ENCODE assay signal across 8 mouse cellular contexts in the genomic region with DNA sequence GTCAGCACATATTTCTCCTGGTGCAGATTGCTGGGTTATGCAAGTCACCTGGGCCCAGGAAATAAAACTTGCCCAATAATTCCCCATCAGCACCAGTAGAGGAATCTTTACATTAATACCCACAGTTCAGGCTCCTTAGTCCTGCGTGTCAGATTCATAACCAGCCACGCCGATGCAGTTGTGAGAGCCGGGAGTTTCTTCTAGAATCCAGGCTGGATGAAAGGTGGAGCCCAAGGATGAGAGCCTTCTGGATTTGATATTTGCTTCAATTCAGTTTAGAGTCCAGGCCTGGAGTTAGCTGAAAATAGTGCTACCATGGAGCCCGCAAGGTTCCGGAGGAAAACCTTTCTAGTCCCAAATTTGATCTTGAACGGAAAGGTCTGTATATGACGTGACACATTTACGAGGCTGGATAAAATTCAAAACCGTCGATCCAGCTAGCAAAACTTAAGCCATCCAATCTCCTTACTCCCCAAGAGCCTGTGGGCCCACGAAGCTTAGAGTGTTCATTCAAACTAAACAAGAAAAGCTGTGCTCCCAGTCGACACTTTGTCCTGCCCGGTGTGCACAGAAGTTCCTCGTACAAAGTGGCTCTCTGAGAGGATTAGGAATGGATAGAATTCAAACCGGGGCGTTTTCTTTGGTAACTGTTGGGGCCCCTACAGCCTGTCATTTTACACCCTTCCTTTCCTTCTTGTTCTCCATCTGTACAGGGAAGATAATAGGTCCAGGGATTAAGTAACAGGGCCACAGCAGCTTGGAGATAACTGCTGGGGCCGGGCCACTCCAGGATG. TPM values are rescaled to one million over a fixed set of nuclear protein-coding genes. Genes with fewer than 3 reads are reported as not detected.
DNase-seq lines count a peak whose midpoint lies in the region; ATAC-seq and TF ChIP-seq lines count a peak whose summit lies in the region.

No protein-coding gene starts in this region.

- H3K4me1 ChIP-seq in cerebellum, adult 2 months (ENCODE audit: control insufficient read depth, insufficient read depth, low read length) = peaks cover 17% of the 10 kb centered on the region
- peaks cover 32% of the 10 kb centered on the region for H3K4me1 ChIP-seq in limb, embryonic 10.5 days
- H3K4me1 ChIP-seq in neural tube, embryonic 15.5 days = peaks cover 34% of the 10 kb centered on the region

- ATAC-seq in neural tube, embryonic 15.5 days (ENCODE audit: low FRiP score) = no peak

- peak overlapping the region; percentile 93 for H3K9ac ChIP-seq in neural tube, embryonic 15.5 days (replicated peaks)

- no peak for TF ChIP-seq POLR2A in cerebellum, adult 2 months (IDR thresholded peaks at IDR 0.05; ENCODE audit: borderline replicate concordance, insufficient read depth, low read length)

- H3K4me3 ChIP-seq in cerebellum, adult 2 months (replicated peaks; ENCODE audit: insufficient read depth, low read depth, low read length) = peak overlapping the region; percentile 96
- H3K4me3 ChIP-seq in limb, embryonic 10.5 days = peak overlapping the region; percentile 94
- peak overlapping the region; percentile 89 for H3K4me3 ChIP-seq in neural tube, embryonic 15.5 days (replicated peaks)

- TF ChIP-seq CTCF in cerebellum, adult 2 months (IDR thresholded peaks at IDR 0.05; ENCODE audit: borderline replicate concordance, insufficient read depth, low read depth, low read length) = no peak

- DNase-seq in cerebellum, adult 2 months = no peak
- DNase-seq in cerebellum, adult 18-20 months = no peak
- peak; percentile 25 for DNase-seq in spleen, adult 12 weeks (ENCODE audit: low spot score)
- DNase-seq in spleen, postnatal 14 days (ENCODE audit: low spot score in 2 of 2) = no peak
- DNase-seq in limb, embryonic 10.5 days (ENCODE audit: low spot score) = no peak
- no peak for DNase-seq in left cerebral cortex, adult 8-10 months (ENCODE audit: low spot score in 2 of 2)
- DNase-seq in adrenal gland, postnatal 25 days = no peak

- H3K36me3 ChIP-seq in limb, embryonic 10.5 days = no peaks in the 10 kb centered on the region
- H3K36me3 ChIP-seq in neural tube, embryonic 15.5 days = no peaks in the 10 kb centered on the region

- H3K27ac ChIP-seq in cerebellum, adult 2 months (ENCODE audit: insufficient read depth, low read length) = peak overlapping the region; percentile 93
- H3K27ac ChIP-seq in limb, embryonic 10.5 days = peak overlapping the region; percentile 94
- peak overlapping the region; percentile 90 for H3K27ac ChIP-seq in neural tube, embryonic 15.5 days (replicated peaks)

- 4% methylated on average over 18 of the region's 18 CpGs for WGBS in cerebellum, adult 2 months
- 48% methylated on average over 18 of the region's 18 CpGs for WGBS in limb, embryonic 10.5 days
- 34% methylated on average over 18 of the region's 18 CpGs for WGBS in neural tube, embryonic 15.5 days

- H3K27me3 ChIP-seq in cerebellum, adult 2 months (ENCODE audit: control insufficient read depth, insufficient read depth, low read length) = no peaks in the 10 kb centered on the region
- H3K27me3 ChIP-seq in limb, embryonic 10.5 days (ENCODE audit: low read depth, poor library complexity, severe bottlenecking) = no peaks in the 10 kb centered on the region
- H3K27me3 ChIP-seq in neural tube, embryonic 15.5 days (replicated peaks) = no peaks in the 10 kb centered on the region

- no peaks in the 10 kb centered on the region for H3K9me3 ChIP-seq in limb, embryonic 10.5 days (replicated peaks)
- H3K9me3 ChIP-seq in neural tube, embryonic 15.5 days (replicated peaks) = no peaks in the 10 kb centered on the region; the same call in 1 of the 2 replicates

- H3K4me2 ChIP-seq in neural tube, embryonic 15.5 days = peak overlapping the region; percentile 61

RNA-seq across cellular contexts. Expression of gene Ssx2ip, which starts 1.0 kb away (rescaled TPM):
- polyA plus RNA-seq in cerebellum, adult 2 months (2012; rRNA removed) = 33.2 and 33.5 TPM in 2 replicates
- 20.1 and 23.0 TPM in 2 replicates for polyA plus RNA-seq in limb, embryonic 10.5 days (2016; fragmentation: Nextera tagmentation; extraction: Ambion mirVana)
- polyA plus RNA-seq in neural tube, embryonic 15.5 days (2015; fragmentation: Nextera tagmentation; extraction: Ambion mirVana) = 16.7 and 19.3 TPM in 2 replicates
- 10 to 100 TPM; 81.7 to 96.1 (median 89.0) TPM for total RNA-seq in left cerebral cortex, adult 8-10 months (2022)
- total RNA-seq in adrenal gland, postnatal 25 days (2021) = 7.5 and 11.6 TPM in 2 replicates

RNA-seq across cellular contexts. Expression of gene Ctbs, which starts 44.2 kb away (rescaled TPM):
- 2.7 and 3.0 TPM in 2 replicates for polyA plus RNA-seq in cerebellum, adult 2 months (2012; rRNA removed)
- polyA plus RNA-seq in limb, embryonic 10.5 days (2016; fragmentation: Nextera tagmentation; extraction: Ambion mirVana) = 3.3 and 4.7 TPM in 2 replicates
- 5.3 and 5.7 TPM in 2 replicates for polyA plus RNA-seq in neural tube, embryonic 15.5 days (2015; fragmentation: Nextera tagmentation; extraction: Ambion mirVana)
- 10 to 100 TPM in 1 of 4 experiments, 1 to 10 TPM in 3; 5.9 to 10.5 (median 9.7) TPM for total RNA-seq in left cerebral cortex, adult 8-10 months (2022)
- total RNA-seq in adrenal gland, postnatal 25 days (2021) = 11.9 and 16.2 TPM in 2 replicates
